Mouse (Mus musculus): ENCODE data around the gene Medag.

Gene Medag

DNA sequence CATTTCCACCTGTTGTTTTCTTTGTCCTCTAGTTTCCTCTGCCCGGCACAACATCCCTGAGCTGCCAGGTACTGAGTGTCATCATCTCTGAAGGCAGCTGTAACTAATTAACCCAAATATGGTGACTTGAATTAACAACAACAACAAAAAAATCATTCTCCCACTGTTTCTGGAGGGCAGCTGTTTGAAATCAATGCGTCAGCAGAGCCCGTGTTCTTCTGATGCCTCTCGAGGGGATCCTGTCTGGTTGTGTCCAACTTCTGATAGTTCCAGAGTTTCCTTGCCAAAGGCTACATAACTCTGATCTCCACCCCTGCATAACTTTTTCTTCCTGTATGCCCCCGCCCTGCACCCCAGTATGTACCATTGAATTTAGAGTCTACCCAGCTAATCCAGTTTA, 28.9 kb upstream of the Medag start:
- DNase-seq (ENCODE audit: low read depth in 2 of 2, low spot score in 2 of 2) = no peak

DNA sequence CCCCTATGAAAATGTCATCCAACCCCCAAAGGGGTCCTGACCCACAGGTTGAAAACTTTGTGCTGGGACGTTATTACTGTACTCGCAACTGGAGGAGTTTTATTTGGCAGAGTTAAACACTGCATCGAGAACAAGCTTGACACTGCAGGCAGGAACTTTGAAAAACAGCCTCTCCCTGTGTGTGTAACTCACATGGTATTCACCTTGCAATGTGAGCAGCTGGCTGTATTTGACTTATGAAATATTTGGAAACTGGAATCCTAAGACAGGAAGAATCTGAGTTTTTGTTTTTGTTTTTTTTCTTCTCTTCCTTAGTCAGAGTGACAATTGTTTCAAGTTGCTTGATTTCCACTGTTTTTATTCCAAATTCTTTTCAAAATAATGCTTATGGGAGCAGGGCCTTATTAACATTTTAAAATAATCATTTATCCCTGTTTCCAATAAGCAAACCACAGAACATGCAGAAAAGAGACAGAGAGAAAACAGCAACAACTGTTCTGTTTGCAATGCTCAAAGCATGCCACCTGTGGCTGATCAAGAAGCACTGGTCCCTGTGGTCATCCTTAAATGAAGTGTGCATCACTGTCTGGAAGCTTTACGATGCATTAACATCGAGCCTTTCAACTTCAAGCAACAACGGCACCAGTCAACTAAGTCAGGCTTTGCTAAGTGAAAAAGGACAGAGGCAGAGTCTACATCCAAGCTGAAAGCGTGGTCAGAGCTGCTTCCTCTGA, 26.2 kb upstream of the Medag start:
- DNase-seq (ENCODE audit: low read depth in 2 of 2, low spot score in 2 of 2) = no peak

DNA sequence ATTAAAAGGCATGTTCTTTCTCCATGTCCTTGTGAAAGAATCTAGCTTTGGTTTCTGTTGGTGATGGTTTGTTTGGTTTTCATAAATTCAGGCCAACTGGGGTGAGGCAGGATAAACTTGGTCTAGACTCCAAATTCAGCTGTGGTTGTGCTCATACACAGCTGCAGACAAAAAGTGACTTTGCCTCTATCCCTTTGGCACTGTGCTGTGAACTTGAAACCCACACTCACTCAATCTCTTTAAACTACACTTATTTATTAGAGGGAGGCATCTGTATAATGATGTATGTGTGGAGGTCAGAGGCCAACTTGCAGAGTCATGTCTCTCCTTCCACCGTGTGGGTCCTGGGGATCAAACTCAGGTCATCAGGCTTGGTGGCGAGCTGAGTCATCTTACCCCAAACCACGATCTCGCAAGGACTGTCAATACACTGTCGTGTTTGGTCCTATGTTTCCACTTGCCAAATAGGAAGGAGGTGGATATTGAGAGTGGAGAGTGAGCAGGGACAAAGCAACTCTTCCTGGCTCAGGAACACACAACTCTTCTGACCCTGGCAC, 25.2 kb upstream of the Medag start:
- no peak for DNase-seq (ENCODE audit: low read depth in 2 of 2, low spot score in 2 of 2)

DNA sequence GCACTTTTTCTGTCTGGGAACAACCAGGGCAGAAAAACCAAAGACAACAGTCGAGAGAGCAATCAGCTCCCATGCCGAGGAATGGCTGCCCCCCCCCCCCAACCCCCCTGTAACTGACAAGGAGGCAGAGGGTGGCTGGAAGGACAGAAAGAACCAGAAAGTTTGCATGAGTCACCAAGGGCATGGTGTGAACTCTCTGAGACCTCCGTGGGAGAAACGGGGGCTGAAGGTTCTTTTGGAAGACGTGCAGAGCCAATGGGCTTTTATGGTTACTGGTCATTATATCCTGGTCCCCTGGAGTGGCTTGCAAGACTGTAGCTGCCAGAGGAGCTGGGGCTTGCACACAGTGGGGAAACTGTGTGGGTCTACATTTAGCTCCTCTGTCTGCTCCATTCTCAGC, 22.6 kb upstream of the Medag start:
- DNase-seq (ENCODE audit: low read depth in 2 of 2, low spot score in 2 of 2) = no peak

DNA sequence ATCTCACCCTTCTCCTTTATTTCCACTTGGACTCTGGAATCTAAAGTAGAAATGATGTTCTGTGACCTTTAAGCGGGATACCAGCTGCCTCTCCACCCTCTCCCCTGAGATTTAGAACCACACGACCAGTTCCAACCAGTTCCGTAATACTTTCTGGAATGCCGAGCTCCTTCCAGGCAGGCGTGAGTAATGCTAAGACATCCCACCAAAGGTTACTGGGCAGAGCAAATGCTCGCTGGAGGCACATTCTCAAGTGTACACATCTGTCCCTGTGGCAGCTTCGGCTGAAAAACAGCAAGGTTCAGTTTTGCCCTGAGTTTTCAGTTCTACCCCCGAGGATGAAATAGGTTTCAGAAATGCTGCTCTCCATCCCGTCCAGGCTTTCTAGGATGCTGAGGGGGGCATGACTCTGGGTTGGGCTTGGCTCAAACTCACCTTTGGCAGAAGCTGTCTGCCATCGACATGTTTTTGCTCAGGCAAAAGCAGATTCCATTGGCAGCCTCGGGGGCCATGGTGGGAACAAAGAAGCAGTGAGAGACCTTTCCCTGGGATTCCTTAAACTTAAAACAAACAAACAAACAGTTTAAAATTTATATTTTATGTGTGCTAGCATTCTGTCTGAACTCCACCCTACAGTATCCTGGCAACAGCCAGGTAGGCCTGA, 21.9 kb upstream of the Medag start:
- no peak for DNase-seq (ENCODE audit: low read depth in 2 of 2, low spot score in 2 of 2)

DNA sequence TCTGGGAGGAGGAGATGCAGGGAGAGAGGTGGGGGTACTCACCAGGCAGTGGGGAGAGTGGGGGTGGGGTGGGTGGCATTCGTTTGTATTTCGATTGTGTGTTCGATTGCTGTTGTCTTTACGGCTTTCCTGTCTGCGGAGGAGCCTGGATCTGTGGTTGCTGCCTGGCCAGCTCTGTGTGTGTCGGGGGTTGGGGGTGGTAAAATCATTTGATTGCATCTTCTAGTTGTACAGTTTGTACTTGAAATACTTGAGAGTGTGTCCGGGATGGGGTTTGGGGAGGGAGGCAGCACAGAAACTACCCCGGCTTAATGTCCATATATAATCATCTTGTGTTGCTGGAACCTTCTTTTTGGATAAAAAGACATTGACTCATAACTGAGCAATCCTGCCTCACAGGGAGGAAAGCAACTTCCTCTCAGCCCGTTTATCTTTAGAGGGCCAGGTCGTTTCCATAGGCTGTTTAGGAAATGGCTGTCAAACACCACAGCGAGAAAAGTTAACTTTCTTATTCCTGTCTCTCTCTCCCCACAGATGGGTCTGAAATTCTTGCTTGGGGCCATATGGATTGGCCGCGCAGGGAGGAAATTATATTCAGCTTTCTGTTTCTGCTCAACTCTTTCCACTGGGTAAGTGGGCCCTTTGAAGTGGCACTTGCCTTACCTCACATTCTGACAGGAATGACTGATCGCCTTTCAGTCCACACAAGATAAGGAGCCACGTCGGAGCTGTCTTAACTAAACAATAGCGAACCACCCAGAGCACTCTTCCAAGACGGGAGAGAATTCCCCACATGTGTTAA, 19.8 kb upstream of the Medag start:
- DNase-seq (ENCODE audit: low read depth in 2 of 2, low spot score in 2 of 2) = no peak

DNA sequence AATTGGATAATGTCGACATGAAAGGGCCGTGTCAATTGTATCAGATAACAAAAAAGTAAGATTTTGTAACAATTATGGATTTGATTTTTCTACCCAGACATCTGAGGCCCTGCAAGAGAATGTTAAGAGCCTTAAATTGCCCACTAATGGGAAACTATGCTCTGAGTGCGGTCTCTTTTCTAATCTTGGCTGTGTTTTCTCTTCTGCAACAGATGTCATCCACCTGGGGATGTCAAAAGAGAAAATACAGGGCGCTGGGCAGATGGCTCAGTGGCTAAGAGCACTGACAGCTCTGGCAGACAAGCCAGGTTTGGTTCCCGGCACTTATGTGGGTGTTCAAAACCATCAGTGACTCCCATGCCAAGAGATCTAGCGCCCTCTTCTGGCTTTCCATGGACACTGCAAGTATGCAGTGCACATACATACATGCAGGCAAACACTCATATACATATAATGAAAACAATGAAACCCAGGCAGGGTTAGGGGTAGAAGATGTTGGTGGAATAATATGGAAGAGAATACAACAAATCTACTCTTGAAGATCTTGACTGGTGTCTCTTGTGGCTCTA, 19.0 kb upstream of the Medag start:
- no peak for DNase-seq (ENCODE audit: low read depth in 2 of 2, low spot score in 2 of 2)

DNA sequence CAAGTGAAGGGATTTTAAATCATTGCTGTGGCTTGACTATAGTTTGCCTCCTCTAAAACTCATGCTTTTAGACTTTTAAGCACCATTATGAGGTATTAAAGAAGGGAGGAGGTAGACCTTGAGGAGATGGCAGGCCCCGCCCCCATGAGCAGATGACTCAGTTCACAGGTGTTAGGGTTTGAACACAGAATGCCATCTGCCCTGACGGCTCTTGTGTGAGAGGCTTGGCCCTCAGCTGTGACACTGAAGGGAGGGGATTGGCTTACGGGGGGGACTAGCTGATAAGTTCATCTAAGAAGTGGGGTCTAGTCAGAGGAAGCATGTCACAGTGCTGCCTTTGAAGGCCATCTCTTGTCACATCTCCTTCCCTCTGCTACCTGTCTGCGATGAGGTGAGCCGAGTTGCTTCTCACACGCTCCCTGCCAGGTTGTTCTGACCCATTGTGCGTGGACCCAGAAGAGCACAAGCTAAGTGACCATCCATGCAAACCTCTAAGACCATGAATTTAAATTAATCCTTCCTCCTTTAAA, 10.0 kb upstream of the Medag start:
- no peak for DNase-seq (ENCODE audit: low read depth in 2 of 2, low spot score in 2 of 2)

DNA sequence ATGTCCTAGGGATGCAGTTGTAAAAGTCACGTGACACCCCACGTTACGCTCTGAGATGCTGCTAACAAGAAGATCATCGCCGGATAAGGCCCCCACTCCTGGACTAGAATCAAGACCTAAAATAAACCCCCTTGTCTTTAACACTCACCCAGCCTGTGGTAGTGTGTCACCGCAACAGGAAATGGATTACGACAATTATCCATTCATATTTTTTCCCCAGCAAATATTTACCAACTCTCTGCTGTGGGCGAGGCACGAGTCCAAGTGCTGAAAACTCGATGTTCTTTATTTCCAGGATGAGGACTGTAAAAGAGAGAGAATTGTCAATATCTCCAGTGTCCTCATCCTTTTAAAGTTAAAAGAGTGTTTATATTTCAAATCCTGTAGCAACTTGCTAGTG, 9.5 kb upstream of the Medag start:
- DNase-seq (ENCODE audit: low read depth in 2 of 2, low spot score in 2 of 2) = no peak

DNA sequence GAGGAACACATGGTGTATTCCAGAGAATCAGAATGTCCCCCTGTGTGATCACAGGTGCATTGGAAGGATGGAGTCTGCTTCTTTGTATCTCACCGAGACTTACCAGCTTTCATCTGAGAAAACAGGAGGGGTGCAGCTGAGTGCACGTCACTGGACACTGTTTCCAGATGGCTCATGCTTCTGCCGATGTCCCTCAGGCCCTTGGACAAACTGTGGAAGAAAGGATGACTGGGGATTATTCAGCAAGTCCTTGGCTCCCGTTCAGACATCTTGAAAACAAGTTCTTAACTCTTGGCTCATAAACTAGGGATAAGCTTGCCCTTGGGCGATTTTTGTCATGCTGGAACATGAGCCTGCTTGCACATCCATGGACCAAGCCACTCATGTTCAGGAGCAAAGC, 8.2 kb upstream of the Medag start:
- DNase-seq (ENCODE audit: low read depth in 2 of 2, low spot score in 2 of 2) = no peak

DNA sequence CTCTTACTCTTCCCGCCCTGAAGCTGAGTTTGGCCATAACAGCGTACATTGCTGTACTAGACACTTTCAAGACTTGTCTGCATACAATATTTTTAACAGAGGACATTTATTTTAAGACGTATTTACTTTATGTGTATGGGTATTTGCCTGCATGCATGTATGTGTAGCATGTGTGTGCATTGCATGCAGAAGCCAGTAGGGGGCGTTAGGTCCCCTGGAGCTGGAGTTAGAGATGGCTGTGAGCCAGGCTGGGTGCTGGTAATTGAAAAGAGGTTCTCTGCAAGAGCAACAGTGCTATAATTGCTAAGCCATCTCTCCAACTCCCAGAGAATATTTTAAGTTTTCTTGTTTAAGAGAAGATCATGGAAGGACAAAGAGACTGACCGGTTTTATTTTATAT, 6.8 kb upstream of the Medag start:
- no peak for DNase-seq (ENCODE audit: low read depth in 2 of 2, low spot score in 2 of 2)

DNA sequence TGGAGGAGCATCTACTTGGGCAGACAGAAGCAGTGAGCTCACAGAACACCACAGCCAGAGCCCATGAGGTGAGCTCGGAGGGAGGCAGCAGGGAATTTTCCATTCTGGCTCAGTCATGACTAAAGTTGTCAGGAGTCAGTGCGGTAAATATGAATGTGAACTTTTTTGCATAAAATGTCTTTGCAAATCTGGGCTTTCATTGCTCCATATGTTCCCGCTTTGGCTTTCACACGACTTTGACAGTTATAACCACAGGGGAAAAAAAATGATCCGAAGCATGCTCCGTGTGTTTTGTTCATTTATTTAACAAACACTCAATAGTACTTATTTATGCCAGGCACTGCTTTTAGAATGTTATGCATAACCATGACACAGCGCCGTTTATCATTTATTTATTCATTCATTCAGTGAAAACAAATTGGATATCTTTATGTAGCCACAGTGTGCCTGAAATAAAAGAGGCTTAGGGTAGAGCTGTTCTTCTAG, 4.7 kb upstream of the Medag start:
- no peak for DNase-seq (ENCODE audit: low read depth in 2 of 2, low spot score in 2 of 2)

DNA sequence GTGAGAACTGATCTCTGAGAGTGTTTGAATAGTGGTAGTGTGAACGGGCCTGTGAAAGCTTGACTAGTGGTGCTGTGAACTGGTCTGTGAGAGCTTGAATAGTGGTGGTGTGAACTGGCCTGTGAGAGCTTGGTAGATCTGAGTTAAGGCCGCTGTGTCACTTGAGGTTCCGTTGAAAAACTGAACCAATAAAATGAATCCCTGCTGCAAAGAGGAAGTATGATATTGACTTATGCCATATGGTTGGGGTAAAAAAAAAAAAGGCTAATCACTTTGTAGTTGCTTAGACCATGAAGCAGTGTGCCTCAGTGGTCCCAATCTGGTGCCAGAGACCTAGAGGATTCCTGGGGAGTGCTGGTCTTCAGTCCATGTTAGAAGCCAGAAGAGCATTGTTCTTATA, 2.0 kb upstream of the Medag start:
- no peak for DNase-seq (ENCODE audit: low read depth in 2 of 2, low spot score in 2 of 2)

DNA sequence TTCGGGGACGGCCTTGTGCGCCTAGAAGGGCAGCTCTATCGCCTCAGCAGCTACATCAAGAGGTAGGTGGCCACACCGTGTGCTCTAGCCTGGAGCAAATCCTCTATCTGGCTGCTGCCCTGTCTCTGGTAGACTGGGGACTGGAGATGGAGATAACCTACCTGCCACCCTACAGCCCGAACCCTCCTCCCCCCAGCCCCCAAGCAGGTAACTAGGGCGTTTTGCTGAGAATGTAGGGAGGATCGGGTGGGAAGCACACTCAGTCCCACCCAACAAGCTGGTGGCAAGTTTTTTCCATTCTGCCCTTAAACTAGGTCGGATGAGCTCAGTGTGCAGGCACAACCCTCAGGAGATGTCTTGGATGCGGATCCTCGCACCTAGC, 636 bp downstream of the Medag start:
- DNase-seq (ENCODE audit: low read depth in 2 of 2, low spot score in 2 of 2) = no peak

DNA sequence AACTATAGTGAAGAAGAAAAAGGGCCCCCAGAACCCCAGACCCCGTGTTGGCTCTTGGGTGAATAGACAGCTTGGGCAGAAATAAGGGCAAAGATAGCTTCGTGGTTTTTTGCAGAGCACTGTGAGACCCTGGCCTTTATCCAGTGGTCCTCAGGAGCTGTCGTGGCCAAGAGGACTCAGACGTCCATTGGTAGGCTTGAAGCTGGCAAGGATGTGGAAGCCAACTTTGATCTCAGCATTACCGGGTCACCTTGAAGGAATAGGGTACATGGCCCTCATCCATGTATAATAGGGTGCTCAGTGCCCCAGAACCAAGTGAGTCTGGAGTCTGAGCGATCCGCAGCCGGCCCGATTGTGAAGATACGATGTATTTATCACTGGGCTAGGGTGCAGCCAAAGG, 1.1 kb downstream of the Medag start:
- DNase-seq (ENCODE audit: low read depth in 2 of 2, low spot score in 2 of 2) = no peak

DNA sequence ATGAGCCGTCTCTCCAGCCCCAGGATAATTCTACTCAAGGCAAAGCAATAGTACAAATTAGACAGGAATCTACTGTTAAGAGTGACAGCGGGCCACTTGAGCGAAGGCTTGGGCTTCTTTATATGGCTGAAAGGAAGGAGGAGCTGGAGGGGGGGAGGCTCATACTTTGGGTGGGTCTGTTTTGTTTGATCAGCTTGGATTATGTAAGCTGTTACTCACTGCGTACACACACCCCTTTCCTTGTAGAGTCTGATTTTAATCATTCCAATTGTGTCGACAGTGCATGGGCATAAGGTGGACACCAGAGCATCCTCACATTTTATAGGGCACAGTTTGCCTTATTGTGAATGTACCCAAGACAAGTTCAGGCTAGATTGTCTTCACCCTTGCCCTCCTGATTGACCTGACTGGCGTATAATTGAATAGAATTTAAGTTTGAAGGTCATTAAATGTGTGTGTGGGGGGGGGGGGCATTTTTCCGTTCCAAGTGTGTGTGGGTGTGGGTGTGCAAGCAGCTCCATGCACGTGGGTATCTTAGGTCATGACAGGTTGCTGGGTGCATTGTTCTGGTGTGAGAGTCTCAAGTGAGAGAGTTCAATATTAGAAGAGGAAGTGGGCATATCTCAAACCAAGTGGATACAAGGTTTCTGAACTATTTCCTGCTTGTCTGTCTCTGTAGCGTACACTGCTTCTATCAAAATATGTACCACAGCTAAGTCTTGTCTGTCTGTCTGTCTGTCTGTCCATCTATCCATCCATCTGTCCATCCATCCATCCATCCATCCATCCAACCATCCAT, 3.0 kb downstream of the Medag start:
- no peak for DNase-seq (ENCODE audit: low read depth in 2 of 2, low spot score in 2 of 2)

DNA sequence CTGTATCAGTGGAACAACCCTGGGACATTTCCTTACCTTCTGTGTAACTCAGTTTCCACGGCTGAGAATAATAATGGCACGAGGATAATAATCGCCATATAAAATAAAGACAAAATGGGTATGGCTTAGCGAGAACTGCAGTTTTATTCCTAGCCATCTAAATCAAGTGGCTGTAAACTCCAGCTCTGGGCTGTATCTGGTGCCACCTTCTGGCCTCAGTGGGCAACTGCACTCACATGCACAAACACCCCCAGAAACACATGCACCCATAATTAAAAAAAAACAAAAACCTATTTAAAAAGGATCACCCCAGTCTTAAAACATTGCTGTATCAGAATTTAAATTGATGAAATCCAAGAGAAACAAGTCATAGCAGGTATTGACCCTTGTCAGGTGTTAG, 5.8 kb downstream of the Medag start:
- DNase-seq (ENCODE audit: low read depth in 2 of 2, low spot score in 2 of 2) = no peak

DNA sequence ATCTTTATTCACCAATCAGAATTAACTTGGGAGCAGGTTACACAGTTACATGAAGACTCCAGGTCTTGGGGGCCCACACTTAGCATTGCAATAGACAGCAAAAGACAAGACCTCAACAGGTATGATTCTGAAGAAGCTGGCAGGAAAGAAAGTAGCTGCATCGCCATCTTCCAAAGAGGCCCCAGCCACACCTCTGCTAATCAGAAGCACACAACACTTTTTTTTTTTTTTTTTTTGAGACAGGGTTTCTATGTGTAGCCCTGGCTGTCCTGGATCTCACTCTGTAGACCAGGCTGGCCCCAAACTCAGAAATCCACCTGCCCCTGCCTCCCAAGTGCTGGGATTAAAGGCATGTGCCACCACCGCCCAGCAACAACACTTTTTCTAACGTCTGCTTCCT, 15.0 kb downstream of the Medag start:
- no peak for DNase-seq (ENCODE audit: low read depth in 2 of 2, low spot score in 2 of 2)

DNA sequence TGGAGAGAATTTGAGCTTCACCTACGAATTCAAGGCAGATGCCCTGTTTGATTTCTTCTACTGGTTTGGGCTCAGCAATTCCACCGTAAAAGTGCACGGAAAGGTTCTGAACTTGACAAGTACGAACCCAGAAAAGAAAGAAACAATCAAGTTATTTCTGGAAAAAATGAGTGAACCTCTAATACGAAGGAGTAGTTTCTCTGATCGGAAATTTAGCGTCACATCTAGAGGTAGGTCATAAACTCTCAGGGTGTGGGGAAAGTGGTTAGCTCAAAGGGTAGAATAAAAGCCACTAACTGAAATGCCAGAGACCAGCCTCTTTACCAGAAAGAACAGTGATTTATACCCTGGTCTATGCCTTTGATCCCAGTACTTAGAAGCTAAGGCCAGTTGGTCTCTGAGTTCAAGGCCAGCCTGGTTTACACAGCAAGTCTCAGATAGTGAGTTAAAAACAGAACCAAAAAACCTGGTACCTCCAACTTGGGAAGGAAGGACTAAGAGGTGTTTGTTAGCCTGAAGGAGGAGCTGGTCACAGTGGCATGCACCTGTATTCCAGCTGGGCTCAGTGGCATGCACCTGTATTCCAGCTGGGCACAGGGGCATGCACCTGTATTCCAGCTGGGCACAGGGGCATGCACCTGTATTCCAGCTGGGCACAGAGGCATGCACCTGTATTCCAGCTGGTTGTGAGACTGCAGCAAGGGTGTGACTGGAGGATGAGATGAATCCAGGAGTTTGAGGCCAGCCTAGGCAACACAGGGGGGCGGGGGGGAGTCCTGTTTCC, 15.9 kb downstream of the Medag start:
- DNase-seq (ENCODE audit: low read depth in 2 of 2, low spot score in 2 of 2) = no peak

DNA sequence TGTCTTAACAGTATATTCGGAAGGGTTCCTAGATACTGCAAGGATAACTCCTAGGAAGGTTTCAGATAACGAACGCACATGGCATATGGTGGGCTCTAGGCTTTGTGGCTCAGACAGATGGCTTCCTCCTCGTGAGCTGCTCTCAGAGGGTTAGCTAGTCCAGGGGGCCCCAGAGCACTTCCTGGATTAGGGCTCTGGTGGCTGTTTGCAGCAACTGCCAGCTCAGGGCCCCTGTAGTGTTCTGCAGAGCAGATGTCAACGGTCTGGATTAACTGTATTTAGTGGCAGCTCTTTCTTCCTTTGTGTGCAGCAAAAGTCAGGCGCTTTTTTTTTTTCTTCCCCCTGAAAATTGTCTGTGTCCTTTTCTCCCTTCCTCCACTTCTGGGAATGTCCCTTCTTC, 16.8 kb downstream of the Medag start:
- peak; percentile 51 to 53 for DNase-seq (ENCODE audit: low read depth in 2 of 2, low spot score in 2 of 2)

Data from CD8-positive naive resting alpha-beta T cell, adult 2 months (primary cell).